Mouse (Mus musculus) cortical plate, adult 2 months (tissue): ENCODE measurements around the gene Tbl2. TPM values are rescaled to one million over a fixed set of nuclear protein-coding genes. Genes with fewer than 3 reads are reported as not detected.

Experiments
- H3K27ac ChIP-seq: fragments of 200-500 bp; 2 replicates; pipeline ENCODE4 v1.5.1; 2012; ENCODE audit warnings: low read length, control low read depth, inconsistent platforms; ENCODE audit not compliant: insufficient read depth
- H3K4me1 ChIP-seq: fragments of 200-500 bp; 2 replicates; pipeline ENCODE4 v1.6.1; 2011; ENCODE audit warnings: low read length; ENCODE audit not compliant: control insufficient read depth, insufficient read depth
- H3K4me3 ChIP-seq: fragments of 200-500 bp; 2 replicates; pipeline ENCODE4 v1.5.1; 2011; ENCODE audit warnings: mild to moderate bottlenecking, low read length, control low read depth; ENCODE audit not compliant: insufficient read depth
- CTCF ChIP-seq: fragments of 200-500 bp; IDR thresholded peaks from 2 replicates; pipeline ENCODE4 v1.5.1; 2011; ENCODE audit warnings: mild to moderate bottlenecking, control low read depth, low read length; ENCODE audit not compliant: insufficient read depth; ENCODE audit errors: extremely low read depth
- POLR2A ChIP-seq: fragments of 200-500 bp; IDR thresholded peaks from 2 replicates; pipeline ENCODE4 v1.6.1; 2011; ENCODE audit warnings: mild to moderate bottlenecking, low read length, control low read depth; ENCODE audit not compliant: insufficient read depth; ENCODE audit errors: extremely low read depth
- polyA plus RNA-seq: library from polyadenylated mRNA; depleted of rRNA; stranded (reverse); fragments of >200 nt; gene quantifications from 2 replicates; pipeline ENCODE4 v1.2.3, GENCODE M21; 2012

Gene Tbl2
- polyA plus RNA-seq, 1 experiment: 11.7 TPM

DNA sequence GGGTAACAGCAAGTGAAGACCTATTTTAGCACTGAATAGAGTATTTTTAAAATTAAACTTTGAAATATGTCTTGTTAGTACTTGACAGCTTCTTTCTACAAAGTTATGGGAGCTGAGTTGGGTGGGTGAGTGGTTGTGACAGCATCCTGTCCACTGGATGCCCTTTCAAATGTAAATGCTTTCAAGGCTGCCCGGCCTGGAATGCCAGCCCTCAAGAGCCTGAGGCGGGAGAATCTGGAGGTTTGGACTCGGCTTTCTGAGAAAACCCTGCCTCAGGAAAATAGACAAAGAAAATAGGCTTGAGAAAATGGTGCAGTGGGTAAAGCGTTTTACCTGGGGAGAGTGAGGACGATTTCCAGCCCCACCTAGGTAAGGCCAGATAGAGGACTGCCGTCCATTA is 32.3 kb downstream of the Tbl2 start:
- no peak overlapping the region for H3K27ac ChIP-seq
- TF ChIP-seq CTCF (no peak), POLR2A (no peak)
- peaks cover 2% of the 10 kb centered on the region; the same call in 1 of the 2 replicates for H3K4me1 ChIP-seq
- no peak overlapping the region for H3K4me3 ChIP-seq

DNA sequence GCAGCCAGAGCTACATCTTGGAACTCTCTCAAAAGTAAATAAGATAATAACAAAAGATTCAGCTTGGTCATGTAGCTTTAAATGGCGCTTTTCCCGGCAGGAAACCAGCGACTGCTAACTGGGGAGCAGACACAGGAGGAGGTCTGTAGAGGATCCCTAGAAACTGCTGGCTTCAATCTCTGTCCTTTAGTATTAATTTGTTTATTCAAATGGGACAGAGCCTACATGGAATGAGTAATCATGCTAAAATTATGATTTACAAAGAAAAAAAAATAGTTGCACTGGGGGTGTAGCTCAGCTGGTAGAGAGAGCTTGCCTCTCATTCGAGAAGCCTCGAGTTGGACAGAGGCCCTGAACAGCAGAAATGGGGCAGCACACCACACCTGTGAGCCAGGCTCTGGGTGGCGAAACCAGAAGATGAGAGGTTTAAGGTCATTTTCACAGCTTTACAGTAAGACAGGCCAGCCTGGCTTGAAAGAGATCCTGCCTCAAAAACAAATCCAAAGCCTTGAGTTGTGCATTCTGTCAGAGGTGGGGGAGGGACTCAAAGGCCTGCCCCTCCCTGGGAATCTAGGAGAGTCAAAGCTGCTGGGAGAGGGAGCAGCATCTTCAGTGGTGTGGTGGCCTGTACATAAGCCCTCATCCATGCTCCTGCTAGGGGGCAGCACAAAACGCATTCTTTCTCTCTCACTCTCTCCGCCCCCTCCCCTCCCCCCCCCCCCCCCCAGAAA is 33.8 kb downstream of the Tbl2 start:
- Histone ChIP-seq H3K27ac (peak overlapping the region; percentile 91), H3K4me3 (no peak overlapping the region), H3K4me1 (peaks cover 2% of the 10 kb centered on the region; the same call in 1 of the 2 replicates)
- no peak for TF ChIP-seq POLR2A

DNA sequence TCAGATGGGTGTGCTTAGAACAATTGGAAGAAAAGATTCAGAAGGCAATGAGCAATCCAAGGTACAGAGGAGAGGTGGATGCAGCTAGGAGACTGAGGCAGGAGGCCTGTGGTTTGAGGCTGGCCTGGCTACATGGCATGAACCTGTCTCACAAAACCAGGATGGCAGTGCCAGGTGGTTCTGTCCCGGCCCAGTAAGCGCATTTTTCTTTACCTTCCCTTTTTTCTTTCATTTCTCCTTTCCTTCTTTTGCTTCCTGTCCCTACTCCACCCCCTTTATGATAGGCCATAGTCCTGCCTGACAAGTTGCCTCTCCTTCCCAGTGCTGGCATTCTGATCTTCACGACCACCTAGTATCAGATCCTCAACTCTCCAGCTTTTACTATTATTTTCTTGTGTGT is 35.6 kb downstream of the Tbl2 start:
- TF ChIP-seq CTCF: no peak
- no peak for TF ChIP-seq POLR2A
- no peak overlapping the region for H3K27ac ChIP-seq
- peaks cover 8% of the 10 kb centered on the region; the same call in 1 of the 2 replicates for H3K4me1 ChIP-seq
- H3K4me3 ChIP-seq: no peak overlapping the region

- no peak overlapping the region for H3K27ac ChIP-seq
- no peak for TF ChIP-seq POLR2A
- 0 out of 2 replicates have a peak, but pooled peaks have one; percentile 2 for TF ChIP-seq CTCF
- H3K4me1 ChIP-seq: peaks cover 8% of the 10 kb centered on the region; the same call in 1 of the 2 replicates
- no peak overlapping the region for H3K4me3 ChIP-seq
Measured at GRCm38 (mm10) chr5:135185596-135185995, 36.1 kb downstream of the Tbl2 start.

GRCm38 (mm10) chr5:135186231-135186620 is 36.8 kb downstream of the Tbl2 start:
- TF ChIP-seq CTCF: no peak
- no peak for TF ChIP-seq POLR2A

DNA sequence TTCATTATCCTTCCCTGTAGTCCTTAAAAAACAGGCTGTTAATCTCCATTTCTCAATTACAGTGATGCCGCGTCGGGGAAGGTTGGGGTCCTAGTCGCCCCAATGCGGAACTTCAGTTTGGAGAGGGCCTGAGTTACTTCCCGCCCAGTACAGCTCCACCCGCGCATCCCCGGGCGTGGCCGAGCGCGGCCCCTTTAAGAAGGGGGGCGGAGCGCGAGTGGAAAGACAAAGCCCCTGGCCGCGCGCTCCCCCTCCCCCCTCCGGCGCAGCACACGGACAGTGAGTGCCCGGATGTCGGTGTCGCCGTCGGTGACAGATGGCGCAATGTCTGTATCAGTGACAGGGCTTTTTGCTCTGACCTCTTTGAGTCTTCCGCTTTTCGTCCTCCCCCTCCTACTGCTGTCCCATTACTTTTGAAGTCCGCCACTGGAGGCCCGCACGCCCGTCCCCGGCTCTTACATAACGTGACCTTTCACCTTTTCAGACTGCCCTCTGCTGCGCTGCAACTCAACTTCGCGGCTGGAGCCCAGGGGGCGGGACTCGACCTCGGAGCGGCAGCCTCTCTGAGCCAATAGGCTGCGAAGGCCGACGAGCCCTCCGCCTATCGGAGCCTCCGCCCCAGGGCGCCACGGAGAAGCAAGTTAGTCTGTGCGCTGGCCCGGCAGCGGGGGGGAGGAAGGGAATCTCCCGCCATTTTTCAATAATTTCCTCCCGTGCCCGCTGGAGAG is 37.3 kb downstream of the Tbl2 start, which contains the start of gene Baz1b:
TSS of gene Baz1b (plus strand) at position 644 of the 728 bp plus-strand sequence.
- Histone ChIP-seq H3K4me1 (peaks cover 8% of the 10 kb centered on the region; the same call in 1 of the 2 replicates), H3K27ac (peak within 1 kb of the TSS; percentile 93), H3K4me3 (peak within 1 kb of the TSS; percentile 37)
- TF ChIP-seq CTCF (no peak), POLR2A (peak; percentile 48)

More at GRCm38 (mm10) chr5:135186231-135186620, 36.8 kb downstream of the Tbl2 start:
- Histone ChIP-seq H3K4me3 (peak overlapping the region; percentile 37), H3K4me1 (peaks cover 8% of the 10 kb centered on the region; the same call in 1 of the 2 replicates), H3K27ac (peak overlapping the region; percentile 74; the same call in 1 of the 2 replicates)

- H3K4me1 ChIP-seq: peaks cover 8% of the 10 kb centered on the region; the same call in 1 of the 2 replicates
- TF ChIP-seq CTCF (no peak), POLR2A (no peak)
- H3K27ac ChIP-seq: peak overlapping the region; percentile 93
- peak overlapping the region; percentile 37 for H3K4me3 ChIP-seq
Measured at GRCm38 (mm10) chr5:135187349-135188213, 38.1 kb downstream of the Tbl2 start.

- Histone ChIP-seq H3K27ac (no peak overlapping the region), H3K4me3 (peak overlapping the region; percentile 37), H3K4me1 (peaks cover 5% of the 10 kb centered on the region; the same call in 1 of the 2 replicates)
- no peak for TF ChIP-seq CTCF
Measured at GRCm38 (mm10) chr5:135188214-135188554, 38.7 kb downstream of the Tbl2 start.

- TF ChIP-seq CTCF (no peak), POLR2A (no peak)
- Histone ChIP-seq H3K27ac (no peak overlapping the region), H3K4me3 (no peak overlapping the region), H3K4me1 (peaks cover 5% of the 10 kb centered on the region; the same call in 1 of the 2 replicates)
Measured at GRCm38 (mm10) chr5:135189281-135190022, 40.0 kb downstream of the Tbl2 start.
